Mouse (Mus musculus): ENCODE measurements at regions not wholly inside any gene's neighbourhood (a gene's known extent, or its start where the extent isn't known, plus 50 kb on each side); places are given as distances from the start of the nearest gene placed in this dataset.

DNA sequence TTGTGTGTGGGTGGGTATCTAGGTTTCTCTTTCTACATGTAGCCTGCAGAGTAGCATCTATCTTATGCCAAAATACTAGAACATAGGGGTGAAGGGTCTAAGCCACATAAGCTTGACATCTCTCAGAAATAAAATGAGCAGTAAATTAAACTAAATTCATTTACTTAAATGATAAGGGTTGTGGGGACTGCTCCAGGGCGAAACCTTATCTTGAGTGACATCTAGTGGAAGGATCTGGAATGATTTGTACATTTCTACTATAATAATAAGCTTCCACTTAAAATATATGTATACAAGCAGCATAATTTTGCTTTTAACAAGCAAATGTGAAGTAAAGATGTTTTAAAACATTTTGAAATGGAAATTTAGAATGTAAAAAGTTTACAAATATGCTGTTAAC is 271.4 kb downstream of the Vgll3 start:
- ATAC-seq (replicated peaks; ENCODE audit: poor library complexity), result peak; percentile 66

DNA sequence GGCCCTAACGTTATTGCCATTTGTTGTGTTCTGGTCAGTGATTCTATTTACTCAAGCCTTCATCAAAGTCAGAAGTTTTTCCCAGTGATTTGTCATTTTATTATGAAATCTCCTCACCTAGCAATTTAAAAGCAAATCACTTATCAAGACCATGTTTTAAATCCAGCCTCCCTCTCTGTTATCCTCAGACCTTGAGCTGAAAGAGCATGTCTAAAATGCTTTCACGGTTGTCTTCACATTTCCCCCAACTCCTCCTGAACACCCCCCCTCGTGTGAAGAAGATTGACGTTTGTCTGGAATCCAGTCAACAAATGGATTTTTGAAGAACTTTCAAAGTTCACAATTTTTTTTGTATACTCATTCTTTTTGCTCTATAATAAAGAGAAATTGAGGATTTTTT is 277.7 kb downstream of the Vgll3 start:
- no peak for ATAC-seq (replicated peaks; ENCODE audit: poor library complexity)

DNA sequence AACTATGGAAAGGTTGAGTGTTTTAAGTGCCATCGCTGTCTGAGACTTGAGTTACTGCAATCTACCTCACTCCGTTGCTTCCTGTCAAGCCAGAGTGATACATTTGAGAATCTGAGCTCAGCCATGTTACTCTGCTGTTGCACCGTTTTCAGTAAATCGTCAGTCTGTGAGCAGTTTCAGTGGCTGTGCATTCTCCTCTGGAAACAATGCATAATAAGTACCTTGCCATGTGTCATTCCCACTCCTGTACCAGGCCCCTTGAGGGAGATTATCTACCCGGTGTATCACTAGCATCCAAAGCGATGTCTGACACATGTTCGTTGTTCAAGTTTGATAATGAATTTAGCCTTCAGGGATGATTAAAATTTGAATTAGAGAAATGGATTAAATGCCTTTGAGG is 280.6 kb downstream of the Vgll3 start:
- no peak for ATAC-seq (replicated peaks; ENCODE audit: poor library complexity)

DNA sequence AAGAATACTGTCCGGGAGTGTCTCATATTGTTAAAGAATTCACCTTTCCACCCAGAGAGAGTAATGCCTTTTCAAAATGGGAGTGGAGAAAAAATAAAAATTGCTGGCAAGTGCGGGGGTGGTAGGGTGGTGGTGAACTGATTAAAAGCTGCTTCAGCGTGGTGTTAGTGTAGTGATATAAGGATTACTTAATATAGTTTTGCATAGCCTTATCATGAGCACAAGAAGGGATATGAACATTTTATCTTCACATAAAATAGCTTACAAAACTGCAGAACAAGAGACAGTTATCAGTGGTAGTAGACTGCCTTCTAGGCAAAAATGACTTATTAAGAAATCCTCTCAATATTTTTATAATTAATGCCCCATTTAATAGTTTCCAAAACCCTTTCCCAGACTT is 302.9 kb downstream of the Vgll3 start:
- ATAC-seq (replicated peaks; ENCODE audit: poor library complexity), result no peak

DNA sequence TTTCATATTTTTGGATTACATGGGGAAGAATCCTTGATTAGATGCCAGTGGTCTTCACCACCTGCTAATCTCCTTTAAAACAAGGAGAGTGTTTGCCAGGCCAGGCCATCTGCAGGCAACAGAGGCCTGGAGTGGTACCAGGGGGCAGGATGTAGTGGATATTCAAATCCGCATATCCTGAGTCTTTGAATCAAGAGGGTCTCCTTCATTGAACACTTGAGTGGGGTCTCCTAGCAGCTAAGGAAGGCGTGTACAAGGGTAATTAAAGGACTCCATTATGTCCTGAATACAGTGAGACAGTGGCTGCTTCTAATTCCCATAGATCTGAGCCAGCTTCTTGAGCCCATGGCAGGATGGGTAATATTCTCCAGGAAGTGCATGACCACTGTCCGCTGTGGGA is 322.7 kb downstream of the Vgll3 start:
- ATAC-seq (replicated peaks; ENCODE audit: poor library complexity), result no peak

DNA sequence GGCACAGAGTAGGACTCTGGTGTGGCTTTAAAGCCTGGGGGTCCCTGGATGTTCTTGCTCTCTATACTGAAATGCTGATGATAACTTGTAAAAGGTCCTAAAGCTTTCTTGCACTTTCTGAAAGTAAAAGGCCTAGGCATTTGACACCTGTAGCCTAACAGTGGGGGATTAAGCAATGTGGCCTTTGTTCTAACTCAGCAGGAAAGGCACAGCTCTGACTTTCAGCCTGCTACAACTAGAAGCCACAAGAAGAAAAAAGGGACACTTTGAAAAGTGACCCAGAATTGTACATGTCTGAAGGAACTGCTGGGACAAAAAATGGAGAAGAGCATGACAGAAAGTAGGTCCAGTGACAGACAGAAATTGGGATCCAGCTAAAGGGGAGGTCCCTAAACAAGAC is 329.7 kb downstream of the Vgll3 start:
- ATAC-seq (replicated peaks; ENCODE audit: poor library complexity), result no peak

GRCm38 (mm10) chr16:66145280-66145679 is 330.2 kb downstream of the Vgll3 start:
- ATAC-seq (replicated peaks; ENCODE audit: poor library complexity), result no peak

GRCm38 (mm10) chr16:66168289-66168688 is 353.2 kb downstream of the Vgll3 start:
- ATAC-seq (replicated peaks; ENCODE audit: poor library complexity), result no peak

DNA sequence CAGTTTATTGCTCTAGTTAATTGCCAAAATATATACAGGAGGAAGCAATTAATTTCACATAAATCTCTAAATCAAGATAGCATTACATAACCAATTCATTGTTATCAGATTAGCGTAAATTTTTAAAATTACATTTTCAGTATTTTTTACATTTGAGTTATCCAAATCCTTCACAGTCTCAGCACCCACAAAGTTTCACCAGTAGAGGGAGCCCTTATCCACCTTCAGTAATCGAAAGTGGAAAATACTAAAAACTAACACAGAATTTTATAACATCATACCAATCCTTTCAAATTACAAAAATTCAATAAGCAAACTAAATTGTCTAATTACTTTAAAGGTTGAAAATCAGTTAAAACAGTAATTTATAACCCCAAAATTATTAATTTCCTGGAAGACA is 375.7 kb downstream of the Vgll3 start:
- ATAC-seq (replicated peaks; ENCODE audit: poor library complexity), result 0 out of 2 replicates have a peak, but pooled peaks have one; percentile 58

- ATAC-seq (replicated peaks; ENCODE audit: poor library complexity), result no peak
Measured at GRCm38 (mm10) chr16:66201406-66201805, 386.3 kb downstream of the Vgll3 start.
